Mouse (Mus musculus) C2C12 (cell line): ENCODE measurements at regions not wholly inside any gene's neighbourhood (a gene's known extent, or its start where the extent isn't known, plus 50 kb on each side); places are given as distances from the start of the nearest gene placed in this dataset.

Experiments used
- CTCF ChIP-seq: IDR thresholded peaks from one replicate; pipeline ENCODE4 v1.5.1; 2011; ENCODE audit not compliant: control insufficient read depth, insufficient read depth, insufficient read length
- MYOG ChIP-seq: IDR thresholded peaks from one replicate; pipeline ENCODE4 v1.6.1; 2011; ENCODE audit not compliant: control insufficient read depth, insufficient read length; ENCODE audit errors: extremely low read depth
- USF1 ChIP-seq: IDR thresholded peaks from one replicate; pipeline ENCODE4 v1.6.1; 2011; ENCODE audit warnings: low read depth, mild to moderate bottlenecking, control low read depth, moderate library complexity

DNA sequence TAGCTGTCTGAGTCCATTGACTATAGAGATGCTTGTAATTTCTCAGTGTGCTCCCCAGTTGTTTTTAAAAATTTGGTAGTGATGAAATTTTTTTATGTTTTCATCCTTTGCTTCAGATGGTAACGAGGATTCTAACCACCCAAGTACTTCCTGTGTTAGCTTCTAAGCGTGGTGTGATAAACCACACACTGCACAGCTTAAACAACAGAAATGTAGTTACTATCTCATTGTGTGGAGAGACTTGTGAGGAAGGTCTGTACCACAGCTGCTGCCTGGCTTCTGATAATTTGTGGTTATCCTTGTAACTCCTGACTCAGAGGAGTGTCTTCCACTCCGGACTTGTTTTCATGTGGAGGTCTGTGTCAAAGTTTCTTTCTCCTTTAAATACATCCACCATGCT lies 102.3 kb downstream of the Aldh8a1 start:
- TF ChIP-seq CTCF: no peak
- no peak for TF ChIP-seq MYOG
- TF ChIP-seq USF1: no peak
